Mouse (Mus musculus): Measurements from ENCODE around the gene Gramd1c. TPM values are rescaled to one million over a fixed set of nuclear protein-coding genes. Genes with fewer than 3 reads are reported as not detected.

The Gramd1c gene
- total and polyA plus RNA-seq, 3 experiments: 1.5 to 3.9 (median 3.5) TPM

DNA sequence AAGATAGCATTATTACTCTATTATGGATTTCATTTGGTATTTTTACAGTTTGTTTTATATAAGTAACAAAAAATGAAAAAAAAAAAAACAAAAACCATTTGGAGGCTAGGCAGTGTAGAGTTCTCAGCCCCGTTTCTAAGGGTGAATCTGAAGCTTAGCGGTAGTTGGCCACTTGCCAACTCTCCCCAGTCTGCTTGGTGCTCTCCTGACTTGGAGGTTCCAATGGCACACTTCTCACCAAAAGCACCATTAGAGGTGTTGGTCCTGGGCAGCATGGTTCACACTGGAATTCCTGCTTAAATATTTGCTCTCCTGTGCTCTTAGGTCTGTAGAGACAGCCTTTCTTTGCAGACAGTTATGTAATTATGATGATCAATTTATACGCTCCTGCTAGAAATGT, 127.8 kb downstream of the Gramd1c start:
- TF ChIP-seq USF2 (conservative IDR thresholded peaks at IDR 0.05; ENCODE audit: low read depth, low read length) (no peak), BHLHE40 (IDR thresholded peaks at IDR 0.05; ENCODE audit: low read depth, low read length) (no peak), JUN (IDR thresholded peaks at IDR 0.05; ENCODE audit: insufficient read depth, low read depth, low read length) (no peak), RCOR1 (conservative IDR thresholded peaks at IDR 0.05; ENCODE audit: low read depth, low read length) (no peak), NRF1 (IDR thresholded peaks at IDR 0.05; ENCODE audit: low read depth, low read length) (no peak), NELFE (IDR thresholded peaks at IDR 0.05; ENCODE audit: low read depth, low read length) (no peak), IRF4 (IDR thresholded peaks at IDR 0.05; ENCODE audit: low read depth, low read length) (no peak), CTCF (conservative IDR thresholded peaks at IDR 0.05 in 1 of 2, IDR thresholded peaks at IDR 0.05 in 1 of 2; ENCODE audit: low read depth in 2 of 2, low read length in 2 of 2) (no peak)
- dilution Hi-C loops (cut with MboI; ENCODE audit: extremely low pct_ligation_motif_present, extremely low pct_unique_long_range_greater_than_20kb, low sequenced_read_pairs) (no loop called here), in situ Hi-C loops (cut with MboI; ENCODE audit: low pct_ligation_motif_present, low pct_unique_long_range_greater_than_20kb, low sequenced_read_pairs) (no loop called here)
- Histone ChIP-seq H3K27me3 (replicated peaks) (no peaks in the 10 kb centered on the region), H3K4me3 (replicated peaks in 1 of 3; ENCODE audit: low read depth in 2 of 3, low read length in 2 of 3, poor library complexity in 1 of 3) (no peak overlapping the region), H3K36me3 (replicated peaks in 1 of 2; ENCODE audit: control insufficient read depth in 1 of 2, insufficient read depth in 1 of 2, low read length in 1 of 2) (peaks cover 3 to 43% of the 10 kb centered on the region in 2 experiments), H3K9ac (ENCODE audit: insufficient read depth, low read depth) (no peak overlapping the region), H3K9me3 (replicated peaks; ENCODE audit: low read length) (no peaks in the 10 kb centered on the region), H3K79me2 (replicated peaks; ENCODE audit: control insufficient read depth, extremely low read depth, insufficient read depth, poor library complexity, severe bottlenecking) (no peaks in the 10 kb centered on the region), H3K27ac (ENCODE audit: insufficient read depth, low read depth) (no peak overlapping the region), H3K4me2 (ENCODE audit: insufficient read depth, low read depth, poor library complexity, severe bottlenecking) (no peak overlapping the region), H3K4me1 (ENCODE audit: control insufficient read depth in 1 of 2, insufficient read depth in 2 of 2) (no peaks in the 10 kb centered on the region)
- DNase-seq (ENCODE audit: extremely low read depth): no peak

DNA sequence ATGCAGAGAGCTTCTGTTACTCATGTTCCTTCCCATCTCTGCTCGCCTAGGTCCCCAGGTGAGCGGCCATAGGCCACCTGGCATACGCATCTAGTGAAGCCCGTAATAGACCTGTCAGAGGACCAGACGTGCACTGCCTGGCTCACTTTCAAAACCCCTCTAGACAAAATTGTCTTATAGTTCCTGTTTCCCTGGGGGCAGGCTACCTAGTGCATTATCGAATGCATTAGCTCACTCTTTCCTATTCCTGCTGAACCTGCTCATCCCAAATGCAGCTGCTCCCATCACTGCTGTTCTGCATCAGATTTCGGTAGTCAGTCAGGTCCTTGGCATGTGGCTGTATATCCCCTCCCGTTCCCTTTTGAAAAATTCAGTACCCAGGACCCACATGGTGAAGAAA, 128.3 kb downstream of the Gramd1c start:
- dilution Hi-C loops (cut with MboI; ENCODE audit: extremely low pct_ligation_motif_present, extremely low pct_unique_long_range_greater_than_20kb, low sequenced_read_pairs): no loop called here
- no peaks in the 10 kb centered on the region for H3K27me3 ChIP-seq (replicated peaks)
- H3K4me1 ChIP-seq (ENCODE audit: control insufficient read depth in 1 of 2, insufficient read depth in 2 of 2): no peaks in the 10 kb centered on the region
- no peak overlapping the region for H3K27ac ChIP-seq (ENCODE audit: insufficient read depth, low read depth)
- H3K79me2 ChIP-seq (replicated peaks; ENCODE audit: control insufficient read depth, extremely low read depth, insufficient read depth, poor library complexity, severe bottlenecking): no peaks in the 10 kb centered on the region
- in situ Hi-C loops (cut with MboI; ENCODE audit: low pct_ligation_motif_present, low pct_unique_long_range_greater_than_20kb, low sequenced_read_pairs): no loop called here
- no peak overlapping the region for H3K4me2 ChIP-seq (ENCODE audit: insufficient read depth, low read depth, poor library complexity, severe bottlenecking)
- no peak overlapping the region for H3K4me3 ChIP-seq (replicated peaks in 1 of 3; ENCODE audit: low read depth in 2 of 3, low read length in 2 of 3, poor library complexity in 1 of 3)
- H3K36me3 ChIP-seq (replicated peaks in 1 of 2; ENCODE audit: control insufficient read depth in 1 of 2, insufficient read depth in 1 of 2, low read length in 1 of 2): peaks cover 3 to 43% of the 10 kb centered on the region in 2 experiments
- H3K9me3 ChIP-seq (replicated peaks; ENCODE audit: low read length): no peaks in the 10 kb centered on the region
- DNase-seq (ENCODE audit: extremely low read depth): no peak
- TF ChIP-seq NELFE (IDR thresholded peaks at IDR 0.05; ENCODE audit: low read depth, low read length) (no peak), NRF1 (IDR thresholded peaks at IDR 0.05; ENCODE audit: low read depth, low read length) (no peak), E2F4 (IDR thresholded peaks at IDR 0.05; ENCODE audit: insufficient replicate concordance, low read depth, low read length) (no peak), MAFK (IDR thresholded peaks at IDR 0.05; ENCODE audit: insufficient replicate concordance, low read length) (no peak), TBP (conservative IDR thresholded peaks at IDR 0.05; ENCODE audit: low read depth, low read length) (no peak), ZNF384 (IDR thresholded peaks at IDR 0.05; ENCODE audit: low read depth, low read length) (no peak), JUN (IDR thresholded peaks at IDR 0.05; ENCODE audit: insufficient read depth, low read depth, low read length) (no peak), PAX5 (IDR thresholded peaks at IDR 0.05; ENCODE audit: low read length) (no peak), ETS1 (conservative IDR thresholded peaks at IDR 0.05; ENCODE audit: low read depth, low read length) (no peak), USF2 (conservative IDR thresholded peaks at IDR 0.05; ENCODE audit: low read depth, low read length) (no peak), POLR2AphosphoS2 (IDR thresholded peaks at IDR 0.05; ENCODE audit: low read depth, low read length) (no peak)
- H3K9ac ChIP-seq (ENCODE audit: insufficient read depth, low read depth): no peak overlapping the region

Measured in CH12.LX (cell line).